Mouse (Mus musculus) adrenal gland, postnatal 25 days (tissue): ENCODE measurements at regions not wholly inside any gene's neighbourhood (a gene's known extent, or its start where the extent isn't known, plus 50 kb on each side); places are given as distances from the start of the nearest gene placed in this dataset.
"Not testable (repeated sequence)": the region's sequence is repeated elsewhere in the genome, so short reads cannot be mapped to it uniquely, and the experiment has no call there.

Experiments used
- DNase-seq: peaks from one replicate; pipeline ENCODE4 v3.0.0; 2021; ENCODE audit warnings: mixed read lengths

DNA sequence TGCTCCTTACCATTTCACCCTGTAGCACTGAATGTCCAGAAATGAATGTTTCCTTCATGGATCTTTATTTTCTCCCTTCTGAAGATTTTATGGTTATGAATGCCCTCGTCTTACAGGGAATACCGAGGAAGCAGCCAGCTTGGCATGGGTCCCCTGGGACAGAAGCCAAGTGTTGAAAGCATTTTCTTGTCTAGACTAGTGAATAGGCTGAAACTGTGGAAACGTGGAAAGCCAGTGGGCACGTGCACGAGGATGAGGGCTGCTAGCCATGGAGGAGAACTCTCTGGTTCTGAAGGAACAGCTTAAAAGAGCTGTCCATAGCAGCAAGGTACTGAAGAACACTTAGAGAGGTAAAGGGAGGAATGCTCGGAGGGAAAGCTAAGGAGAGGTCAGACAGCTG, 457.3 kb upstream of the Cdh5 start:
- DNase-seq, result peak; percentile 66

DNA sequence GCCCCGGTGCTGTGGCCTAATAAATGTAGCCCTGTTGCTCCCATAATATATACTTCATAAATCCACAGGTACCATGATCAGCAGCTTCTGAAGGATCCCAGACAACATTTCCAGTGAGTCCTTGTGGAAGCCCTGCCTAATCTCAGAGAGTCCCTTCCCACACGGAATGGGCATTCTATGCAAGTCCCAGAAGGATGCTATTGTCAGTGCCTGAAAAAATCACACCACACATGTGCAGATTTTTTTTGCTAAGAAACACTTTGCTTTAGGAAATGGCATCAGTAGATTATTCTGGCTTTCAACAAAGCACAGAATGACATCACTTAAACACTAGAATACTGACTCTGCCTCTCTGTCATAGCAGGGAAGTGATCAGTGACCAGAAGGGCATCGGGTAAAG, 456.6 kb upstream of the Cdh5 start:
- DNase-seq, result no peak

DNA sequence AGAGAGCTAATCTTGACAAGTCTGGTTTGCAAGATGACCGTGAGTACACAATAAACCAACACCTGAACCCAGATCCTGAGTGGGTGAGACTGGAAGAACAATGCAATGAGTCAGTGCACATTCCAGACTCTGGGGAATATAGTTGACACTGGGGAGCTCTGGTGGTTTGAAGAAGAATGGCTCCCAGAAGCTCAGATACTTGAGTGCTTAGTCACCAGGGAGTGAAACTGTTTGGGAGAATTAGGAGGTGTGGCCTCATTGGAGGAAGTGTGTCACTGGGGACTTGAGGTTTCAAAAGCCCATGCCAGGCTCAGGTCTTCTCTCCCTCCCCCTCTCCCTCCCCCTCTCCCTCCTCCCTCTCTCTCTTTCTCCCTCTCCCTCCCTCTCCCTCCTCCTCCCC, 436.6 kb upstream of the Cdh5 start:
- no peak for DNase-seq

DNA sequence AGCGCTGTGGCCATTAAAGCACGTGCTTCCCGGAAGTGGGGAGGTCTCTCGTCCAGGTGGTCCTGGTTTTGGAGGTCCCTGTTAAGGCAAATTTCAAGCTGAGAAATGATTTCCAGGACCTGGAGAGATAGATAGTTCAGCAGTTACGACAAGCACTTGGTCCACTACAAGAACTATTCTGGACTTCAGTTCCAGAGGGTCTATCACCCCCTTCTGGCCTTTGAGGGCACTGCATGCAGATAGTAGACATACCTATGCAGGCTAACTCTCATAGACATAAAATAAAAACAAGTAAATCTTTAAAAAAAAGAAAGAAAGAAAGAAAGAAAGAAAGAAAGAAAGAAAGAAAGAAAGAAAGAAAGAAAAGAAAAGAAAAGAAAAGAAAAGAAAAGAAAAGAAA, 415.2 kb upstream of the Cdh5 start:
- DNase-seq, result not testable (repeated sequence)

DNA sequence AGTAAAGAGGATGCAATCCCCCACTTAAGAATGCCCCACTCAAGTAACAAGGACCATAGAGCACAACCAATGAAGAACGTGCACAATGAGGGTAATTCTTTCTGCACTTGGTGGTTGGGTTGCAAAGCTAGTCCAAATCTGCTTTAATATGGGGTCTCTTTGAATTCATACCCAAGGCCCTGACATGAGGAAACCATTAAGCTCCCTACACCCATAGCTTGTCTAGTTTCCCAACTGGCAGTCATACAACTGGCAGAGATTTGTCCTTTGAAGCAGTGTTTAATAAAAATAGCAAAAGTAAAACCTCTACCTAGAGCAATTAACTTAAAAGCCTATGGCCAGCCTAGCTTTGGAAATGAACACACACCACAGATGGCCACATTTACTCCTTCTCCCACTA, 411.0 kb upstream of the Cdh5 start:
- DNase-seq, result no peak

DNA sequence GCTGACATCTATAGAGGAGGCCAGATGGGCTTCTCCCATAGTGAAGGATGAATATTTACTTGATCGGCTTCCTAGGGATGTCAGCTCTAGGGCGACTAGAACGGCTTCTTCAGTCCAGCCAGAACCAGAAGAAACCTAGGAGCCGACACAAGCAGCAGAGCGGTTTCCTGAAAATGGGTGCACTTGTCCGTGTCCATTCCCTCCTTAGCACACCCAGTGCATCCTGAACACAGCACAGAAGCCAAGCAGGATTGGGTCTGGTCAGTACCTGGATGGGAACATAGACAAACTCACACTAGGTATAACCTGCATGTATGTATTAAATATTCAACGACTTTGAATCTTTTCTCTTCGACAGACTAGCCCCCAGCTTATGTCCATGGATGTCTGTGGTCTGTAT, 407.9 kb upstream of the Cdh5 start:
- DNase-seq, result no peak

DNA sequence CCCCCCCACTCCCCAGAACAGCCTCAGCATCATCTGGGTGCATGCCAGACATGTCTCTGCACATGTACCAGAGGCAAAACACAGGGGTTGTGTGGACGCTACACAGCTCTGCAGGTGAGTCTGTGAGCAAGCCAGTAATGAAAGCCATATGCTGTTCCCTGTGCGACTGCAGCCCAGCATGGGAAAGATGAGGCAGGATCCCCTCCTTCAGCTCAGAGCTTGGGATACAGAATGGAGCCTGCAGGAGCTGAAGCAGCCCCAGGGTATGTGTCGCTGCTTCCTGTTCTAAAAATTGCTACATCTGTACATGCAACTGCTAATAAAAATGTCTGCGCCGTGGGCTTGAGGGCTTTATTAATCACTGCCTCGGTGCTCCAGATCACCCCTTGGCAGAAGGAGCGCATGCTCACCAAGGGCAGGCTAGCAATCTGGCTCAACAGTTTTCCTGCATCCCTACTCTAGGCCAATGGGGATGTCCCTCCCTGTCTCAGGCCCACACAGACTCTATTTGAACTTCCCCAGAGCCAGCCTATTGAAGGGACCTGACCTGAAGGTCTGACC, 407.0 kb upstream of the Cdh5 start:
- no peak for DNase-seq

DNA sequence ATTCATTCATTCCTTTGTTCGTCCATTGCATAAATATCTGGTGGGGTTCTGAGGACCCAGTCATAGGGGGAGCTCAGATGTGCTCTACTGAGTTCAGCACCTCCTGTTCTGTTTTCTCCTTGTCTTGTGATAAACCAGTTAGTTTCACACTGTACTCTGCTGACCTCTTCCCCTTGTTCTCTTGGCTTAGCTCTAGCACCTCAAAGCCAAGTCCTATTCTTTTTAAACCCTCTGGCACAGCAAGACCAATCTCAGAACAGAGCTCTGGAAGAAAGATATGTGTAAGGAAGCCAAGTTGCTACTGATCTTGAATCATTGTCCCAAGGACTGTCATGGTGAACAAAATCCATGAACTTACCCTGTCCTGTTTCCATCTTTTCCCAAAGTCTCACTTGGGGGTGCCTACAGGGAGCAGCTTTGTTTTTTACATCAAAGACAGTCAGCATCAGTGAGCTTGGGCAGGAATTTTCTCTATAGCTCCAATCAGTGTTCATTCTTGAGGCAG, 402.4 kb upstream of the Cdh5 start:
- DNase-seq, result no peak

DNA sequence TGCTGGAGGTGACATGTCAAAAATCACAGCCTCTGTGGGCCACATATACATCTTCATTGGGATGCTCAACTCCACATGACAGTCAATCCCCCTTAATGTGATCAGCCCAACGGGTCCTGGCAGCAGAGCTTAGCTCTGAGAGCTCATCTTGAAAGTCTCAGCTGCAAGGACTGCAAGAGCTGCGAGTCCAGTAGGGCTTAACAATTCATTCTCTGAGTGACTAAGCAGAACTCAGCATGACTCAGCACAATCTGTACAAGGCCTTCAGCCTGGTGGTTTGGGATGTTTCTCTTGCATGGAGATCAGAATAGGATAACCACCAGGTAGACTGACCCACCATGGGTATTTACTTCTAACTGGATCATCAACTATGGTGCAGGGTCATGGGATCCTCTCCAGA, 399.2 kb upstream of the Cdh5 start:
- DNase-seq, result no peak

DNA sequence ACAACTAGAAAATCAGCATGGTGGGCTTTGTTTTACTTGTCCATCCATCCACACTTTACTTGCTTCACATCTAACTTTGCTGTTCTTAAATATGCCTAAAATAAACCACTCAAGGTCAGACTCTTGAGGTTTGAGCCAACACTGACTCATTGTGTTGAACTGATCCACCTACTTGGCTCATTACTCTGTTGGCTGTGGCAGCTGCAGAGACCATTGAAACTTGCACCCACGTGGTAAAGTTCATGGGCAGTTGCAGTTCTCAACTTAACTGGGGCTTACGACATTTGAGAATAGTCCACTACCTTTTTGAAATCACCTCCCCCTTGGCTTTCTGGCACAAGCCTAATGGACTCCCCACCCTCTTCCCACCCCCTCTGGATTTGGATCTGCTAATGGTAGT, 395.3 kb upstream of the Cdh5 start:
- DNase-seq, result peak; percentile 21

DNA sequence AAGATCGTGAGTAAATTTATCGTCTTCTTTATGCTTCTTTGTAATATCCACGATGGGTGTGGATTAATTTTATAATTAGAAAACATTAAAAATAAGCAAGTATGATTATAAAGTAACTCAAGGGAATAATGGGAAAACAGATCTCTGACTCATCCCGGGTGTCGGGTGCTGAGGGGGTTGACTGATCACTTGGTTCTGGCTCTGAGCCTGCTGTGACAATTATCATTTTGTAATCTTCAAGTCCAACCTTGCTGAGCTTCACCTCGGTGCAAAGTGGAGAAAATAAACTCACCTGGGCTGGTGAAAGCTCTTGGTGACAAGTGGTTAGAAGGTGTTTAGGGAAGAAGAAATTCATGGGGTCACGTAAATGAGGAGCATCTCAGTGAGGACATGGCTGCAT, 390.6 kb upstream of the Cdh5 start:
- peak; percentile 7 for DNase-seq

DNA sequence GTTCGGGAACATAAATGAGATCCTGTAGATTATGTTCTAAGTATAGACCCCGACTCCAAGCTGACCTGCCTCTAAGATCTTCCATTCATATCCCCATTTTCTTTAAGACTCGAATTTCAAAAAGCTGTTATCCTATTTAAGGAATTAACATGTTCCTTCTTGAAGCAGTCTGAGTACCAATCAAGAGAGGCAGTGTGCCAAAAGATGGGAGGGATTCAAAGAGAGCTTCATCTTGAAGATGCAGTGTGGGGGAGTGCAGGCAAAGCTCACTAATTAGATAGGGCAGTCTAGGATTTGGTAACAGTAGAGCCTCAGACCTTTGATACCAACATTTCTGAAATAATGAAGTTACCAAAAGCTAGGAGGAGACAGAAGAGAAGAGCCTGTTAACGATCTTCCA, 383.7 kb upstream of the Cdh5 start:
- DNase-seq, result no peak

DNA sequence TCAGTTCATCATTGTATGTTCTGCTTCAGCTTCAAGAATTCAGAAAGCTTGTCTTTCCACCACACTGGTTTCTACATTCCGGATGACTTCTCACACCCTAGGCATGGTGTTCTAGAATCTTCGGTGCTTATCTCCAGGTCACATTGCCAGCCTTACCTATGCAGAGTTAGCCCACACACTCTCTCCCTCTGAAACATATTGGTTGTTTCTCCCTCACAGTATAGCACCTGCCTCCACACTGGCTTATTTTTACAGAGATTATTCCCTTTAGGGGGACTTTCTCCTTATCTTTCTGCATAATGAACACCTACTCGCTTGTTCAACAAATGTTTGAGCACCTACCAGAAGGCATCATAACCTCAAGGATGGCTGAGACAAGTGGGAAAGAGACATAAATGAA, 368.0 kb upstream of the Cdh5 start:
- no peak for DNase-seq

DNA sequence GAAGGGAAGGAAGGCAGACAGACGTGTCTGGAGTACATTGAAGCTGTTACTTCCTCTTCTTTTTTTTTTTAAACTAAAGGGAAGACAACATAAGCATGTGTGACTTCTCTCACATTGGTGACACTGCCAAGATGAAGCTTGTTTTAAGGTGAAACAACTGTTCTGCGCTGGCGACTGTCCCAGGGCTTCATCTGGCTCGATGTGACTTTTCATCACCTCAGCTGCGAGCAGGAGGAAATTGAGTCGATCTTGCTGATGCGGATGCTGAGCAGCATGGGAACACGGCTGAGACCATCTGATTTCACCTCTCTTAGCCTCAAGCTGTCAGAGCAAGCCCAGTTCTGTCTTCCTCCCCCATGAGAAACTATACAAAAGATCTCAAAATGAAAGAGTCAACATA, 363.1 kb upstream of the Cdh5 start:
- DNase-seq, result no peak

DNA sequence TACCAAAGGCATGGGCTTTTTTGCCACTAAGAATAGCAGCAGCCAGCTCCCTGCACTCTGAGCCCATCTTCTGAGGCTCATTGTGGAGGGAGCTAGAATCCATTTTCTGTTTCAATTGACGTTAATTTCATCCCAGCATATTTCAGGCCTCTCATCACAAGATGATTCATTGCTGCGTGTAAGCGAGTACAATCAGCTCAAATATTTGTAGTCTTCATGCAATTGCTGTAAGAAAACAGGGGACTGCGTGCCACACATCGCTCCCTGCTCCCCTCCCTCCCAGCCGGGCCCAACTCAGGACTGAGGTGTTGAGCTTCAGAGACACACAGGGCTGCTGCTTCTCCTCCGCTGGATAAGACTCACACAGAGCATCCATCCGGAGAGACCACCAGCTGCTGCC, 360.0 kb upstream of the Cdh5 start:
- no peak for DNase-seq

DNA sequence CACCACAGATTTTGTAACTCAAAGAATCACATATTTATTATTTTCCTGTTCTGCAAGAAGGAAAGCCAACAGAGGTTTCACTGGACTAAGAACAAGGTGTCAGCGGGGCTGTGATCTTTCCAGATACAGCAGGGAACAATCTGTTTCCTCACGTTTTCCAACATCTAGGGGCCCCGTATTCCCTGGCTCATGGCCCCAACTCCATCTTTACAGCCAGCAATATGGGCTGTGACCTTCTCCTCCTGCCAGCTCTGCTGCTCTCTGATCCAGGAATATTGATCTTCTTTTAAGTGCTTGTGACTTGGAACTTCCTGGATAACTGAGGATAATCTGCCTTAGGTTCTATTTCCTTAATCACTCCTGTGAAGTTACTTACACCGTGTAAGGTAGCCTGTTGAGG, 352.7 kb upstream of the Cdh5 start:
- no peak for DNase-seq

DNA sequence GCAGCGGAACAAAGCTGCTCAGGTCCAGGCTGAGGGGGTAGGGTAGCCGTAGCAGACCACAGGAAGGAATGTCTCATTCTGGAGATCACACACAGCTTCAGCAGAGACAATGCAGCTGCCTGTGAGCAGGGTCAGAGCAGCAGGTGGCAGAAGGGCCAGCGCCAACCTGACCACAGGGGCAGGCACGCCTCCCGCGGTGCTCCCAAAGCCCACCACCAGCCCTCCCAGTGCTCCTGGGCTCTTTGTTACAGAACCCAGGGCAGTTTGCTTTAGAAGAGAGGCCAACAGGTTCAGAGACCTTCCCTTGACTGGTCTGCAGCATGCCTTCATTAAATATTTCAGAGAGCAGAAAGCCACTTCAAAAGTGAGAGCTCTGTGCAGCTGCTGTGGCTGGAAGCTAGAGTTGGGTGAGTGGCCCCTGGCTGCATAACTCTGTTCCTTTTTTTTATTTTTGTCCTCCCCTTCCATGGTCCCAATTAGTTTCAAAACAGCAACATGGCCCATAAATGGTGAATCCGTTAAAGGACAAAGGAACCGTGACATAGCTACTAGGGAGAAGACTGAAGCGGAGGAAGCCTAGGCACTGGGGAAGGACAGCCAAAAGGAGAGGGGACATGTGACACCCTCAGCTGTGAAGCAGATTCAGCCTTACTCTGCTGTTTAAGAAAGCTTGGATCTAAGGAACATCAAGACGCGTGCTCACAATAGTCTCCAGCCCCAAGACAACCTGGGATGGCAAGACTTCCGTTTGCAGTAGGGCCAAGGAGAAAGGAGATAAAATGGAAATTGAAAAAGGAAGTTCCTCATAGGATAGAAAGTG, 350.9 kb upstream of the Cdh5 start:
- no peak for DNase-seq

DNA sequence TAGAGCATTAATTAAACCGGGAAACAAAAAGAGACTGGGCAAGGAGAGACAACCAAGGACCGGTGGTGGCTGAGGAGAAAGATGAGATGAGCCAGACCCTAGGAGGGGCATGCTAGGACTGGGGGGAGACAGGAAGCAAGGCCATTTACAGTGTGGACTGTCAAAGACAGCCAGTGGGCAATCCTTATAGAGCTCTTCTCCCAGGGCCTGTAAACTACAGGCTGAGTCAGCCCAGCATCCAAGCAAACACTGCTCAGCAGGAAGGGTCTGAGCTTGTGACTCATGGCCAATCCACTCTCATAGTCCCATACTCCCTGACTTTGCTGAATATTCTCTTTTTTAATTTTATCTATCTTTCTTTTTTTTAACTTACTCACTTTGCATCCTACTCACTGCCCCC, 350.3 kb upstream of the Cdh5 start:
- DNase-seq, result no peak

DNA sequence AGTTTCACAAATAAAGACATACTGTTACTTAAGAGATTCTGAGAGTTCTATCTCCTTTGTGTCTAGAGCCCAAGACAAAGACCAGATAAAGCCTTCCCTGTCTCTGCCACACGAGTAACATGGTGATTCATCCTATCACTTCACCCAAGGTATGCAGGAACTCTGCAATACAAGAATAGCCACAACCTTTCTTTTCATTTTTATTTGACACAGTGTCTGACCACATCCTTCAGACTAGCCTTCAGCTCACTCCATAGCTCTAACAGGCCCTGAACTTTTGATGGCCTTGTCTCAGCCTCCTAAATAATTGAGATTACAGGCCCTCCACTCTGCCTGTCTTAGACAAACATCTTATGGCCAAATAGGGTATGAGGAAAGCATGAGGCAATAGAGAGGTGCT, 337.6 kb upstream of the Cdh5 start:
- DNase-seq, result no peak

DNA sequence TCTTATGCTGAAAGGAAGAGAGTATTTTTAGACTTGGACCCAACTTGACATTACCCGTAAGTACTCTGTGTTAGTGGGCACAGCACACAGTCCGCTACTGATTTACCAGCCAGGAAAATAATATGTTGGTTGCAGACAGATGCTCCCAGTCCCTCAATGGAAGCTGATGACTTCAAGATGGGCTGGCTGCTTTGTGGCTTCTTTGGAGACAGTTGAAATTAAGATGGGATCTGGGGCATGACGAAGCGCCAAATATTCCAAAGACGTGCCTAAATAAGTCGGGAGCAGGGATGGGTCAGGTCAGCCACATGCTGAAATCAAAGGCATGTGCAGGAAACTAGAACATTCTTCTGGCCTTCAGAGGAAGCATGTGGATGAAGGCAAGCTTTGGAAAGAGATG, 321.8 kb upstream of the Cdh5 start:
- DNase-seq, result no peak

DNA sequence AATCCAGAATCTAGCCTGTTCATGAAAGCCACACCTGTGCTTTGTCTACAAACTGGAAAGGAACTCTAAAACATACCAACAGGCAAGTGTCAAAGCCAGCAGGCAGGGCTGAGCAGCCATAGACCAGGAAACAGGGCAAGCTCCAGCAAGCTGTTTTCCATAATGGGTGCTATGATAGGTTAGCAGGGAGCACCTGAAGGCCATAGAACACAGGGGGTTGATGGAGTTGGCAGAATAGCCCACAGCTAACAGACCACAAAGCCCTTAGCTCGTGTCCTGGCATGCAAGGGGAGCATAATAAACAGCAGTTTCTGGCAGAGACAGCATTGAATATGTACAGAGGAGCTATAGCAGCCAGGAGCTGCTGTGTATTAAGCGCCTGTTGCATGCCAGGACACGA, 313.1 kb upstream of the Cdh5 start:
- no peak for DNase-seq

DNA sequence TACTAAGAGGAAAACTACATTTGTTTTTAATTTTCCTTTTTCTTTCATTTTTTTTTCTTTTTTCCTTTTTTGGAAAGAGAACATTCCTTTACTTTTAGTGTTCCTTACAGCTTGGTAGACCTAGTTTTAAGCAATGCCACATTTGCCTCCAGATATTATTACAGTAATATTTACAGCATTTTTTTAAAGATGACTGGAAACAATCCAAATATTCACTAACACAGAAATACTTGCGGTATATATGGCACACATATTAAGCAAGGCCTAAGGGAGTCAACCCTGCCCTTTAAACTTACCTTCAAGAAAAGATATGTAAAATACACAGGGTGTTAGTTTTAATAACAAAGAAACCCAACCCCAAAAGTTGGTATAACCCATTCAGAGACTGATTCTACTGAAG, 308.1 kb upstream of the Cdh5 start:
- DNase-seq, result no peak

DNA sequence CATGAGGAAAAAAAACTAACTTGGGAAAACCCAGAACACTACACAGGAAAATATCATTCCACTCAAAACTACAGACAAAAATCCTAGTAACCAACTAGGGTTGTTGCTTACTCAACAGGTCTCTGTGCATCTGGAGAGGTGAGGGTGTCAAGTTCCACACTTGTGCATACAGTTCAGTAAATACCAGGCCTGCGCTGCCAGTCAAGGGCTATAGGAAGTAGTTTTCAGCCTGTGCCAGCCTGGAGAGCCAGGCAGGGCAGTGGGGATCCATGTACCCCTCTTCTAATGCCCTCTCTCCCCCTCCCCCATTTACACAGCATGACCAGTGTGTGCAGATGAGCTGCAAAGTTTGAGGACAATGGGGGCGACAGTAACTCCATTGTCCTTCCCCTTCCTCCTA, 302.8 kb upstream of the Cdh5 start:
- not testable (repeated sequence) for DNase-seq

DNA sequence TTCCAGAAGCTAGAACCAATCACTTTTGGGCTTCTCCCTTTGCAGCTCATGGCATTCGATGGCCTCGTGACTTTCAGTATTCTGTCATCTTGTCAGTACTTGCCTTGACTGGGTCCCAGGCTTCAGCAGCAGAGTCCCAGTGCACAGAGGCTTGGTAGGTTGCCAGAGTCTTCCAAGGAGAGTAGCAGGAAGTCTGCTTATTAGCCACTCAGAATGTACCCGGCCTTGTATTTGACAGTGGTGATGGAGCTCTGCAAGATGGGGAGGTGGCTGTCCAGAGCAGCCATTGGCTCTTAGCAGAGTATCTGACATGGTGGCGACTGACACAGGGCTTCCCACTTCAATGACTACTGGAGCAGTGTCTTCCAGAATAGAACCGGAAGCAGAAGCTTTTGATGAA, 293.3 kb upstream of the Cdh5 start:
- DNase-seq, result no peak
